Mouse (Mus musculus): Measurements from ENCODE around the gene Ubxn6. TPM values are rescaled to one million over a fixed set of nuclear protein-coding genes. Genes with fewer than 3 reads are reported as not detected.
A peak's percentile ranks its signal among the peaks of the same experiment; 100 is the strongest.

Gene Ubxn6
- total RNA-seq, 2 experiments from 2014 or later = 79.8 to 87.9 TPM

GRCm38 (mm10) chr17:56032127-56032733, 42.6 kb downstream of the Ubxn6 start:
- DNase-seq (ENCODE audit: extremely low spot score in 1 of 2, low spot score in 2 of 2) = no peak
- intact Hi-C loops (cut with DNase I) = no loop called here

GRCm38 (mm10) chr17:56031431-56031830, 43.4 kb downstream of the Ubxn6 start:
- intact Hi-C loops (cut with DNase I) = no loop called here
- DNase-seq (ENCODE audit: extremely low spot score in 1 of 2, low spot score in 2 of 2) = no peak

- intact Hi-C loops (cut with DNase I) = no loop called here
- DNase-seq (ENCODE audit: extremely low spot score in 1 of 2, low spot score in 2 of 2) = peak in 1 of 2 experiments; percentile 65
Measured at GRCm38 (mm10) chr17:56030919-56031318, 43.9 kb downstream of the Ubxn6 start.

- intact Hi-C loops (cut with DNase I) = no loop called here
- no peak for DNase-seq (ENCODE audit: extremely low spot score in 1 of 2, low spot score in 2 of 2)
Measured at GRCm38 (mm10) chr17:56030238-56030870, 44.5 kb downstream of the Ubxn6 start.

GRCm38 (mm10) chr17:56027801-56028441, 46.9 kb downstream of the Ubxn6 start:
- intact Hi-C loops (cut with DNase I) = no loop called here
- no peak for DNase-seq (ENCODE audit: extremely low spot score in 1 of 2, low spot score in 2 of 2)

GRCm38 (mm10) chr17:56026881-56027280, 47.9 kb downstream of the Ubxn6 start:
- intact Hi-C loops (cut with DNase I) = no loop called here
- no peak for DNase-seq (ENCODE audit: extremely low spot score in 1 of 2, low spot score in 2 of 2)

GRCm38 (mm10) chr17:56026303-56026702, 48.5 kb downstream of the Ubxn6 start:
- no peak for DNase-seq (ENCODE audit: extremely low spot score in 1 of 2, low spot score in 2 of 2)
- intact Hi-C loops (cut with DNase I) = no loop called here

GRCm38 (mm10) chr17:56024931-56025330, 49.9 kb downstream of the Ubxn6 start:
- DNase-seq (ENCODE audit: extremely low spot score in 1 of 2, low spot score in 2 of 2) = no peak
- intact Hi-C loops (cut with DNase I) = no loop called here

GRCm38 (mm10) chr17:56024476-56024875, 50.4 kb downstream of the Ubxn6 start:
- intact Hi-C loops (cut with DNase I) = no loop called here
- DNase-seq (ENCODE audit: extremely low spot score in 1 of 2, low spot score in 2 of 2) = no peak

- DNase-seq (ENCODE audit: extremely low spot score in 1 of 2, low spot score in 2 of 2) = no peak
- intact Hi-C loops (cut with DNase I) = no loop called here
Measured at GRCm38 (mm10) chr17:56023386-56023785, 51.4 kb downstream of the Ubxn6 start.

- intact Hi-C loops (cut with DNase I) = no loop called here
- DNase-seq (ENCODE audit: extremely low spot score in 1 of 2, low spot score in 2 of 2) = no peak
Measured at GRCm38 (mm10) chr17:56022989-56023290, 51.9 kb downstream of the Ubxn6 start.

- intact Hi-C loops (cut with DNase I) = no loop called here
Measured at GRCm38 (mm10) chr17:56022131-56022988, 52.5 kb downstream of the Ubxn6 start.

GRCm38 (mm10) chr17:56021161-56021910, 53.5 kb downstream of the Ubxn6 start:
- intact Hi-C loops (cut with DNase I) = no loop called here

More at GRCm38 (mm10) chr17:56022131-56022988, 52.5 kb downstream of the Ubxn6 start:
- DNase-seq (ENCODE audit: extremely low spot score in 1 of 2, low spot score in 2 of 2) = no peak

GRCm38 (mm10) chr17:56020400-56021084, 54.3 kb downstream of the Ubxn6 start:
- no peak for DNase-seq (ENCODE audit: extremely low spot score in 1 of 2, low spot score in 2 of 2)
- intact Hi-C loops (cut with DNase I) = no loop called here

More at GRCm38 (mm10) chr17:56021161-56021910, 53.5 kb downstream of the Ubxn6 start:
- no peak for DNase-seq (ENCODE audit: extremely low spot score in 1 of 2, low spot score in 2 of 2)

GRCm38 (mm10) chr17:56018347-56019131, 56.3 kb downstream of the Ubxn6 start:
- intact Hi-C loops (cut with DNase I) = no loop called here
- DNase-seq (ENCODE audit: extremely low spot score in 1 of 2, low spot score in 2 of 2) = peak in 1 of 2 experiments; percentile 71

GRCm38 (mm10) chr17:56017848-56018247, 57.0 kb downstream of the Ubxn6 start:
- intact Hi-C loops (cut with DNase I) = no loop called here
- DNase-seq (ENCODE audit: extremely low spot score in 1 of 2, low spot score in 2 of 2) = no peak

Data from left cerebral cortex, postnatal 10 days (tissue).